17 mouse cellular contexts compared by ENCODE assay signal in the genomic region with DNA sequence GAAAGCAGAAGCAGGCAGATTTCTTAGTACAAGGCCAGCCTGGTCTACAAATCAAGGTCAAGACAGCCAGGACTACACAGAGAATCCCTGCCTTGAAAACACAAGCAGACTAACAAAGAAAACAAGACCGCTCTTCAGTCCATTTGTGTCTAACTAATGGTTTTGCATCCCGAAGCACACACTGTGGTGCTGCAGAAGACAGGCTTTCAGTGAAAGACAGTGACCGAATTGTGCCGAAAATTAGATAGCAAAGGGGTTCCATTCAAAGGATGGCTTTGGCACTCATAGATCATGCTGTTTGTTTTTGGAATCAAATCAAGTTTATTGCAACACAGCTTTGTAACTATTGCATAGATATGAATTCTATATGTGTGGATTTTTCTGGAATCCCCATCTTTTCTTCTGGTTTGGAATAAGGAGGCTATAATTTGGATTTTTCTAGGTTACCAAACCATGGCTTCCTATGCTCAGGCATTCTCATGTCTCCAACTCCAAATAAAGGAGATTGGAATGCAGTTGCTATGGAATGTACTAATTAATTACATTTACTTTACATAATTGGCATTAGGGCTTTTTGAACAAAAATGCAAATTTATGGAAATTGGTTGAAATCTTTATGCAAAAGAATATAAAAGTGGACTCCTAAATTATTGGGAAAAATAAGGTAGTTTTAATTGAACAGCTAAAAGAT.
"Had no signal": no experiment of that assay in that cellular context is flagged by ENCODE, and none has a peak within 500 bp of the region (broad histone marks: within the 10 kb centered on the region; RNA-seq: fewer than 3 reads in every experiment).

No protein-coding gene starts in this region.

- DNase-seq: kidney, postnatal 25 days; layer of hippocampus, adult 9-11 months; layer of hippocampus, postnatal 36 days; lung, embryonic 14.5 days; lung, postnatal 10 days; lung, postnatal 4 days; midbrain, embryonic 14.5 days; right cerebral cortex, adult 18-20 months; right cerebral cortex, postnatal 25 days; thymus, postnatal 36 days had no signal

- H3K4me2 ChIP-seq: kidney, embryonic 15.5 days; limb, embryonic 15.5 days; liver, embryonic 12.5 days; lung, embryonic 14.5 days; neural tube, embryonic 15.5 days; stomach, embryonic 15.5 days had no signal

- H3K9me3 ChIP-seq: kidney, embryonic 15.5 days; limb, embryonic 15.5 days; liver, embryonic 12.5 days; midbrain, embryonic 10.5 days; neural tube, embryonic 15.5 days; stomach, embryonic 15.5 days had no signal

- H3K27ac ChIP-seq: kidney, embryonic 15.5 days; limb, embryonic 15.5 days; liver, embryonic 12.5 days; midbrain, embryonic 10.5 days; neural tube, embryonic 15.5 days; stomach, embryonic 15.5 days had no signal

- H3K27me3 ChIP-seq: kidney, embryonic 15.5 days; limb, embryonic 15.5 days; liver, embryonic 12.5 days; neural tube, embryonic 15.5 days; stomach, embryonic 15.5 days had no signal

- H3K36me3 ChIP-seq: kidney, embryonic 15.5 days; limb, embryonic 15.5 days; liver, embryonic 12.5 days; midbrain, embryonic 10.5 days; neural tube, embryonic 15.5 days; stomach, embryonic 15.5 days had no signal

- H3K9ac ChIP-seq: kidney, embryonic 15.5 days; limb, embryonic 15.5 days; liver, embryonic 12.5 days; lung, embryonic 14.5 days; neural tube, embryonic 15.5 days; stomach, embryonic 15.5 days had no signal

- ATAC-seq: liver, embryonic 12.5 days had no signal

- H3K4me1 ChIP-seq: kidney, embryonic 15.5 days; limb, embryonic 15.5 days; liver, embryonic 12.5 days; midbrain, embryonic 10.5 days; neural tube, embryonic 15.5 days; stomach, embryonic 15.5 days had no signal

- H3K4me3 ChIP-seq: kidney, embryonic 15.5 days; limb, embryonic 15.5 days; liver, embryonic 12.5 days; midbrain, embryonic 10.5 days; myocyte; neural tube, embryonic 15.5 days; stomach, embryonic 15.5 days had no signal
